Mouse (Mus musculus) intestine, embryonic 16.5 days (tissue): ENCODE measurements at regions not wholly inside any gene's neighbourhood (a gene's known extent, or its start where the extent isn't known, plus 50 kb on each side); places are given as distances from the start of the nearest gene placed in this dataset.

ENCODE experiments used
- ATAC-seq: fragments of 200-750 bp; cut with Nextera tagmentation; 2 replicates; pipeline ENCODE4 v1.8.0; 2017; ENCODE audit warnings: moderate TSS enrichment, moderate library complexity
- H3K27ac ChIP-seq: fragments of 300-500 bp; sonication (generic); 2 replicates; pipeline ENCODE4 v1.5.1; 2014; ENCODE audit warnings: mild to moderate bottlenecking, low read length
- H3K27me3 ChIP-seq: fragments of 300-500 bp; sonication (generic); replicated peaks from 2 replicates; pipeline ENCODE4 v1.6.1; 2014; ENCODE audit warnings: low read length, control low read depth, mixed read lengths; ENCODE audit not compliant: control insufficient read depth, insufficient read depth
- H3K36me3 ChIP-seq: fragments of 300-500 bp; sonication (generic); 2 replicates; pipeline ENCODE4 v1.6.1; 2014; ENCODE audit warnings: low read length, control low read depth; ENCODE audit not compliant: control insufficient read depth, insufficient read depth
- H3K4me1 ChIP-seq: fragments of 300-500 bp; sonication (generic); 2 replicates; pipeline ENCODE4 v1.6.1; 2014; ENCODE audit warnings: low read length, control low read depth, mixed read lengths; ENCODE audit not compliant: control insufficient read depth, insufficient read depth
- H3K4me2 ChIP-seq: fragments of 300-500 bp; sonication (generic); 2 replicates; pipeline ENCODE4 v1.6.1; 2014; ENCODE audit warnings: low read depth, low read length, control low read depth
- H3K4me3 ChIP-seq: fragments of 300-500 bp; sonication (generic); 2 replicates; pipeline ENCODE4 v1.5.1; 2014; ENCODE audit warnings: mild to moderate bottlenecking, low read length
- H3K9ac ChIP-seq: fragments of 300-500 bp; sonication (generic); 2 replicates; pipeline ENCODE4 v1.6.1; 2014; ENCODE audit warnings: low read depth, low read length
- H3K9me3 ChIP-seq: fragments of 300-500 bp; sonication (generic); 2 replicates; pipeline ENCODE4 v1.6.1; 2016; ENCODE audit warnings: low read length, control low read depth; ENCODE audit not compliant: control insufficient read depth
- WGBS: fragments of 180-500 bp; shearing (Covaris S2); extraction: QIAGEN DNeasy Blood & Tissue Kit; methylation state at CpG from one replicate; pipeline ENCODE4 v1.1.7; 2014; 5-methylcytosine and 5-hydroxymethylcytosine counted together

DNA sequence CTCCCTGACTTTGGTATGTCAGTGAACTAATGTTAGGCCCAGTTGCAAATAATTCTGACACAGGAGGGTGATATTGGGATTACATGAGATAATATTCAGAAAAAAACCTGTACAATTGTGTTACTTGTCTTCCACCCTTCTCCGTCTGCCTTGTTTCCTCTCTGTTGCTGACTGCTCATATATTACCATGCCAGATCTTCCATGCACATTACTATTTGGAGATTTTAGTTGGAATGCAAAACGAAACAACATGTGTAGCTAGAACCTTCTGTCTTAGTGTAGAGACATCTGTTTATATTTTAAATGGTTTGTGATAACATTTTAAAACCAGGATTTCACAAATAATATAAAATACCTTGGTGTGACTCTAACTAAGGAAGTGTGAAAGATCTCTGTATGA, 188.1 kb upstream of the Hey2 start:
- Histone ChIP-seq H3K4me1 (no peaks in the 10 kb centered on the region), H3K9me3 (no peaks in the 10 kb centered on the region), H3K4me3 (no peak overlapping the region), H3K4me2 (no peak overlapping the region), H3K9ac (no peak overlapping the region), H3K36me3 (no peaks in the 10 kb centered on the region), H3K27ac (no peak overlapping the region), H3K27me3 (no peaks in the 10 kb centered on the region)
- ATAC-seq, result no peak
- WGBS, result 81% methylated on average over 2 of the region's 2 CpGs

DNA sequence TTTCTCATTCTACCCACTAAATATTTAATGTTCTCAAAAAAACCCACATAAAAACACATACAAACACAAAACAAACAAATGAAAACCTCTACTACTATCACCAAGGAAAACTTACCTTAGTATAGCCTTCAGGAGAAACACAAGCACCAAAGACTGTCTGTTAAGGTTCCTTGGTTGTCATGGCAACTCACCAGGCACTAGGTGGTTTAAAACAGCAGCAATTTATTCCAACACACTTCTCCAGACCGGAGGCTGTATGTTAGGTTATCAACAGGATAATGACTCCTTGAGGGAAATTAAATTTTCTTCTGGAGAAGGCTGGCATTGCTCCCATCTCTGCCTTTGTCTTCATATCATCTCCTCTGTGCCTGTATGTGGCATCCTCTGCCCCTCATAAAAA, 183.8 kb upstream of the Hey2 start:
- H3K27ac ChIP-seq, result no peak overlapping the region
- H3K4me1 ChIP-seq, result no peaks in the 10 kb centered on the region
- no peak overlapping the region for H3K4me2 ChIP-seq
- no peaks in the 10 kb centered on the region for H3K36me3 ChIP-seq
- no peaks in the 10 kb centered on the region for H3K27me3 ChIP-seq
- no peaks in the 10 kb centered on the region for H3K9me3 ChIP-seq
- no peak overlapping the region for H3K9ac ChIP-seq
- ATAC-seq, result no peak
- no peak overlapping the region for H3K4me3 ChIP-seq
- 25% methylated on average over 1 of the region's 1 CpGs for WGBS

DNA sequence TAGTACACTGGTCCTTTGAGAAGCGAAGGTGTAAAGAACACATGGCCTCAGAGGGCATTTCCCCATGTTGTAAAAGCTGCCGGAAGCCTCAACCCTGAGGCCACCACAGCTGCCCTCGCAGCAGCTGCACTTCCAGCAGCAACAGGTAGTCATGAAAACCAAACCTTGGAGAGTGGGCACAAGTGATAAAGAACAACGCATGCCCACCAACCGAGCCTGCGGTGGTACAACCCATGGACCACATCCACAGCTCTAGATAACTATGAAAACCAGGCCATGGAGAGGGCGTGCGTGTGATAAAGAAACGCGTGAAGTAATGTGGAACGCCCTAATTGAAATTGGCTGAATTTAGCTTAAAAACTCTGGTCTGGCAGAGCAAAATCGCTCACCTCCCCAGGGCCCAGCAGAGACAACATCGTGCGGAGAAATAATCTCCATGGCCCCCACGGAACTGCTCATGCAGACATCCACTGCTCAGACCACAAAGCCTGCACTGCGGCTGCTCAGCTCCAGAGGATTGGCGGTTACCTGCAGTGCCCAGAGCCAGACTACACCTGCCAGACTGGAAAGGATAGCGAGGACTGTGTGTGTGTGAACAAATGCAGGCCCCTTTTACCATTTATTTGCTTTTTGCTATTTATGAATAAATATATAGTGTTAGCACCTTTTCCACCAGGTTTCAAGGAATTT, 170.2 kb upstream of the Hey2 start:
- H3K4me2 ChIP-seq, result no peak overlapping the region
- no peak for ATAC-seq
- H3K36me3 ChIP-seq, result no peaks in the 10 kb centered on the region
- WGBS, result 81% methylated on average over 18 of the region's 18 CpGs
- H3K9ac ChIP-seq, result no peak overlapping the region
- H3K9me3 ChIP-seq, result no peaks in the 10 kb centered on the region
- no peak overlapping the region for H3K4me3 ChIP-seq
- no peaks in the 10 kb centered on the region for H3K4me1 ChIP-seq
- no peaks in the 10 kb centered on the region for H3K27me3 ChIP-seq
- no peak overlapping the region for H3K27ac ChIP-seq

DNA sequence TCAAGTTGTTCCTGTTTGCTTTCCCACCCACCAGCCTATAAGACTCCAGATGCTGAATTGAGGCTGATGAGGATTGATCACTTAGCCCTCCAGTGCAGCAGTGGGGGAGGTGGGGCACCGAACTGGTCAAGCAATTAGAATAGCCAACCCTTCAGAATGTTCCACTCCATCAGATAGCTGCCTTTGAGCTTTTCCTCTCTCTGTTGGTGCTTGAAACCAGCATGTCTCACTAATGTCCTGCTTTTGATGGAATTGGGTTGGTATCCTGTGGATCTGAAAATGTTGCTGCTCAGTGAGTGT, 167.3 kb upstream of the Hey2 start:
- no peak for ATAC-seq
- Histone ChIP-seq H3K9ac (no peak overlapping the region), H3K36me3 (no peaks in the 10 kb centered on the region), H3K4me2 (no peak overlapping the region), H3K27me3 (no peaks in the 10 kb centered on the region), H3K4me1 (no peaks in the 10 kb centered on the region), H3K9me3 (no peaks in the 10 kb centered on the region), H3K27ac (no peak overlapping the region), H3K4me3 (no peak overlapping the region)
- WGBS, result 31% methylated on average over 1 of the region's 1 CpGs

DNA sequence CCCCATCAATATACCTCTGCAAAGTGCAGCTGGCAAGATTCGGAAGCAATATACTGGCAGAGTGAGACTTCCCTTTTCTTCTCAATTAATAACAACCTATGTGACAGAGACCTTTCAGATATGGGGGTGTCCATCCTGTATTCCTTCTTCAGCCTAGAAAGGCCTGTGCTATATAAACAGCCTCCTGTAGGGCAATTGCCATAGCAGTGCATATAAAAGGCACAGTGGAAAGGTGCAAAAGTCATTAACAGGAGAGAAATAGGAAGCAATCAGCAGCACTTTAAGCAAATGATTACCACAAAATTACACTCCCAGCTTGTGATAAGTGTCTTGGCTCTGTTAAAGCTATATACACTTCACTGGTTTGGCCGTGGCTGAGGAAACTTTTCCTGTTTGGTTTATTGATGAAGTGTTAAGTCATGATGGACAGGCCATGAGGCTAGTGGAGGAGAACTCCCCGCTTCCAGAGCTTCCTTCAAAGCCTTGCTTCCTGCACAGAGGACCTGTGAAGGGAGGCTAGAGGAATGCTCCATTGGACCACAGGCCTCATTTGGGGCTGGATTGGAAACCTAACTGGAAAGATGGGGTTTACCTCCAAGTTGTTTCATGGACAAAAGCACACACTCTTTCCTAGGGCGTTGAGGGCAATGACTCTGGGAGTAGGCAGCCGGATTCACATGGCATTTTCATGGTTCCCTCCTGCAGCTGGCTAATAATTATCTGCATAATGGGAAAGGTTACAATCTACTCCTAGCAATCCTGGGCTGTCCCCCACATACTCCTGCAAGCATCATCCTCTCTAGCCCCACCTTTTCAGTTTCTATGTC, 166.7 kb upstream of the Hey2 start:
- 51% methylated on average over 5 of the region's 5 CpGs for WGBS
- Histone ChIP-seq H3K27ac (no peak overlapping the region), H3K9me3 (no peaks in the 10 kb centered on the region), H3K36me3 (no peaks in the 10 kb centered on the region), H3K4me1 (no peaks in the 10 kb centered on the region), H3K4me2 (no peak overlapping the region), H3K4me3 (no peak overlapping the region), H3K9ac (no peak overlapping the region), H3K27me3 (no peaks in the 10 kb centered on the region)
- peak; percentile 28; the same call in 1 of the 2 replicates for ATAC-seq

DNA sequence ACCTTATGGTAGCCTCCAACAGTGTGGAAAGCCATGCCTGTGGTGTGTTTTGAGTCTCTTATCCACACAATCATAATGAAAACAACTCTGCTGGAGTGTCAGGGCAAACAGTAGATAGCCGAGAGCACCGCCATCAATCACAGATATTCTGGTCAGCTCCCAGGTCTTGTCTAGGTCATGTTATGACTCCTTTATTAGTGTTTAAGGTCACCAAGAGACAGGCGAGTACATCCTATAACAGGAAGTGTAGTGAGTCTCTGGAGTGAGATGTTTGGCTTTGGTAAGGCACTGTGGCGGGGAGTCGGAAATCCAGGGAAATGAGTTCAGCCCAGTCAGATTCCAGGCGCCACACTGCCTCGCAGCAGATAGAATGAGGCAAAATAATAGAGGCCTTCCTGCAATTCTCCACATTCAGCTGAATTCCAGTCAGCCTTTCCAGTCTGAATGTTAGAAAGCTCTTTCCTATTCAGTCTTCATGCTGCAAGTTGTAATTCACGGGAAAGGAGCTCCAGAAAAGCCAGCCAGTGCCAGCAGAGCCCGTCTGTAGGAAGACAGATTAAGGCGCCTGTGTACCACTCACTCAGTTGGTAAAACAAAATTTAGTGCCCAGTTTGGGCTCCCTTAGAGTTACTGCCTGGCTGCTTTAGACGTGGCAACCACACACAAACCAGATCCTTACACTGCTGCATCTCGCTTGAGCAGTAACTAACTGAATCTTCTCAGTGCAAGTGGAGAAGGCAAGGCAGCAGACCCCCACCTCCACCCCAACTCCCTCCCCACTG, 155.8 kb upstream of the Hey2 start:
- Histone ChIP-seq H3K9ac (no peak overlapping the region), H3K9me3 (no peaks in the 10 kb centered on the region), H3K27ac (no peak overlapping the region), H3K27me3 (no peaks in the 10 kb centered on the region), H3K4me1 (no peaks in the 10 kb centered on the region), H3K4me3 (no peak overlapping the region), H3K36me3 (no peaks in the 10 kb centered on the region), H3K4me2 (no peak overlapping the region)
- ATAC-seq, result no peak
- WGBS, result 47% methylated on average over 12 of the region's 12 CpGs

DNA sequence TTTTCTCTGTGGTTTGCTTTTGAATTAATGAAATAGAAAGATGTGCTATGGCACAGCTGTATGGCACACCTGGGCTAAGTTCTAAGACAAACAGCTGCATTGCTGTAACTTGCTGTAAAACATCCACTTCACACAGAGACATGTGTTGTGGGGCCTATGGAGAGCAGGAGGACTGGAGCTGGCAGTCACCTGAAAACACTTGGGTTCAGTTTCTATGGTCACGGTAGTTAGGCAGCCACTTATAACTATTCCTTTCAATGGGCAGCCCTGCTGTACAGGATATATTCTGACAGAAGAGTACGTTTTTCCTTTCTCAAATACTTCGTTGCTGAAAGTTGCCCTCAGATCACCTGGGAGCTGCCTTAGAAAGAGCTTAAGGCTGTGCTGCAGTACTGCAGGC, 149.6 kb upstream of the Hey2 start:
- H3K9me3 ChIP-seq, result no peaks in the 10 kb centered on the region
- no peak overlapping the region for H3K4me3 ChIP-seq
- no peak overlapping the region for H3K9ac ChIP-seq
- no peak for ATAC-seq
- H3K27ac ChIP-seq, result no peak overlapping the region
- no peak overlapping the region for H3K4me2 ChIP-seq
- no peaks in the 10 kb centered on the region for H3K27me3 ChIP-seq
- no peaks in the 10 kb centered on the region for H3K36me3 ChIP-seq
- 78% methylated on average over 3 of the region's 3 CpGs for WGBS
- H3K4me1 ChIP-seq, result no peaks in the 10 kb centered on the region

DNA sequence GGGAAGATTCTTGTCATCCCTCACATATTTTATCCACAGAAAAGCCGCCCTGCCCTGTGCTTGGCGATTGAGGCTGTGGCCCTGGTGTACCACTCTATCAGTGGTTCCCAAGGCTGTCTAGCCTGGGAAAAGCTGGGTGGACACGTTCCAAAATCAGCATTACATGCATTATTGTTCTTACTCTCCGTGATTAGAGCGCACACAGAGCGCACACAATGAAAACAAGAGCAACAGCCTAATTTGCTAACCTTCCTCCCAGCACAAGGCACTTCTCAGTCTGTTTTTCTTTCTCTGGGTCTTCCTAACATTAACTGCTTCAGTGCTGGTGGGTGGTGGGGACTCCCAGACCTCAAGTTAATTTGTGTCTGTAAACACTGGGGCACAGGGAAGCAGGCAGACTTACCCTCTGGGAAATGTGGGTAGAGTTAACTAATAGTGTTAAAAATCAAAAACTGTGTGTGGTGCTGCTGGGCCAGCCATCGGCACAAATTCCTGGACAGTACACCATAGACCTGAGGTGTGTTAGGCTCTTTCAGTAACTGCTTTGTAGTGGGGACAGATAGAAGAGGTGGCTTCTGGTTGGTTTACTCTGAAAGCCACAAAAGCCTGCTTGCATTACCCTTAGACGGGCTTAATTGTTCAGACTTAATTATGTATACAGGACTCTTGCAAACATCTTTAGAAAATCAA, 137.8 kb upstream of the Hey2 start:
- Histone ChIP-seq H3K9me3 (no peaks in the 10 kb centered on the region), H3K27ac (no peak overlapping the region), H3K4me2 (peak overlapping the region; percentile 31), H3K36me3 (no peaks in the 10 kb centered on the region), H3K27me3 (no peaks in the 10 kb centered on the region), H3K4me1 (no peaks in the 10 kb centered on the region), H3K4me3 (peak overlapping the region; percentile 22; the same call in 1 of the 2 replicates), H3K9ac (peak overlapping the region; percentile 32; the same call in 1 of the 2 replicates)
- no peak; the same call in 1 of the 2 replicates for ATAC-seq
- 12% methylated on average over 8 of the region's 8 CpGs for WGBS

DNA sequence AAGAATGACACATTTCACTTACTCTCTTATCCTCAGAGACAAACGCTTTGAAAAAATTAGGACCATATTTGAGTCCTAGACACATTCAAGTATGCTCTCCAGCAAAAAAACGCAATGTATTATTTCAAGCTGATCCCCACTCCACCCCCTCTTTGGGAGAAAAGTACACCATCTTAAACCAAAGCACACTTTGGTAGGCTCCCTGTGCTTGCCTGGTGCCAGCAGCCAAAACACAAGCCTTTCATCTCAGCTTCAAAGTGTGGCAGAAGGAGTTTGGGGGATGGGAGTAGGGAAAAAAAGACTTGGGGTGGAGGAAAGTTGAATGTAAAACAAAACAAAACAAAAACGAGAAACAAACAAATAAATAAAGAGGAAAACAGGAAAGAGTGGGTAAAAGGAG, 137.2 kb upstream of the Hey2 start:
- Histone ChIP-seq H3K36me3 (no peaks in the 10 kb centered on the region), H3K27ac (no peak overlapping the region), H3K4me3 (no peak overlapping the region), H3K4me1 (no peaks in the 10 kb centered on the region), H3K27me3 (no peaks in the 10 kb centered on the region), H3K4me2 (peak overlapping the region; percentile 31), H3K9me3 (no peaks in the 10 kb centered on the region), H3K9ac (no peak overlapping the region)
- ATAC-seq, result no peak
- 32% methylated on average over 3 of the region's 3 CpGs for WGBS
